Mouse (Mus musculus) lung, postnatal 0 days (tissue): Measurements from ENCODE around the gene P4ha2. TPM values are rescaled to one million over a fixed set of nuclear protein-coding genes. Genes with fewer than 3 reads are reported as not detected.
"Not testable (repeated sequence)": the region's sequence is repeated elsewhere in the genome, so short reads cannot be mapped to it uniquely, and the experiment has no call there.

Source experiments
- ATAC-seq: fragments of 200-750 bp; cut with Nextera tagmentation; 2 replicates; pipeline ENCODE4 v1.8.0; 2017; ENCODE audit warnings: moderate library complexity
- DNase-seq: peaks from one replicate; pipeline ENCODE4 v3.0.0-alpha.2; 2016; ENCODE audit warnings: low spot score
- H3K27ac ChIP-seq: fragments of 300-500 bp; sonication (generic); 2 replicates; pipeline ENCODE4 v1.5.1; 2014; ENCODE audit warnings: antibody characterized with exemption, mild to moderate bottlenecking, low read length, mixed read lengths
- H3K27me3 ChIP-seq: fragments of 300-500 bp; sonication (generic); replicated peaks from 2 replicates; pipeline ENCODE4 v1.6.1; 2014; ENCODE audit warnings: low read length, mixed read lengths; ENCODE audit not compliant: insufficient read depth
- H3K36me3 ChIP-seq: fragments of 300-500 bp; sonication (generic); 2 replicates; pipeline ENCODE4 v1.6.1; 2014; ENCODE audit warnings: low read length, mixed read lengths; ENCODE audit not compliant: insufficient read depth
- H3K4me1 ChIP-seq: fragments of 300-500 bp; sonication (generic); 2 replicates; pipeline ENCODE4 v1.6.1; 2014; ENCODE audit warnings: antibody characterized with exemption, low read depth, low read length, mixed read lengths; ENCODE audit not compliant: insufficient read depth
- H3K4me2 ChIP-seq: fragments of 300-500 bp; sonication (generic); replicated peaks from 2 replicates; pipeline ENCODE4 v1.6.1; 2014; ENCODE audit warnings: low read depth, mild to moderate bottlenecking, low read length, moderate library complexity, mixed read lengths
- H3K4me3 ChIP-seq: fragments of 300-500 bp; sonication (generic); 2 replicates; pipeline ENCODE4 v1.5.1; 2014; ENCODE audit warnings: low read depth, low read length
- H3K9ac ChIP-seq: fragments of 300-500 bp; sonication (generic); replicated peaks from 2 replicates; pipeline ENCODE4 v1.6.1; 2014; ENCODE audit warnings: low read depth, mild to moderate bottlenecking
- H3K9me3 ChIP-seq: fragments of 300-500 bp; sonication (generic); 2 replicates; pipeline ENCODE4 v1.6.1; 2016; ENCODE audit warnings: low read length, mixed read lengths
- CTCF ChIP-seq: IDR thresholded peaks from 2 replicates; pipeline ENCODE4 v1.5.1; 2016; ENCODE audit warnings: antibody characterized with exemption, mild to moderate bottlenecking
- EP300 ChIP-seq: IDR thresholded peaks from 2 replicates; pipeline ENCODE4 v1.6.1; 2016; ENCODE audit warnings: antibody characterized with exemption, mild to moderate bottlenecking, control low read depth
- WGBS: fragments of 180-500 bp; shearing (Covaris S2); extraction: QIAGEN DNeasy Blood & Tissue Kit; methylation state at CpG from one replicate; pipeline ENCODE4 v1.1.7; 2014; 5-methylcytosine and 5-hydroxymethylcytosine counted together
- polyA plus RNA-seq: library from polyadenylated mRNA; unstranded; fragments of >200 nt; fragmentation: Nextera tagmentation; extraction: Ambion mirVana; gene quantifications from 2 replicates; pipeline ENCODE4 v1.2.1, GENCODE M21; 2015

Gene P4ha2
- polyA plus RNA-seq, 1 experiment from 2014 or later = 26.5 TPM

GRCm38 (mm10) chr11:54132290-54132689, 32.4 kb downstream of the P4ha2 start:
- ATAC-seq (no peak), DNase-seq (no peak)
- H3K9me3 ChIP-seq = no peaks in the 10 kb centered on the region
- no peak overlapping the region for H3K4me3 ChIP-seq
- no peaks in the 10 kb centered on the region for H3K27me3 ChIP-seq
- WGBS = 56% methylated on average over 10 of the region's 10 CpGs
- H3K9ac ChIP-seq = no peak overlapping the region
- TF ChIP-seq EP300 (no peak), CTCF (no peak)
- H3K4me1 ChIP-seq = no peaks in the 10 kb centered on the region
- H3K36me3 ChIP-seq = no peaks in the 10 kb centered on the region
- no peak overlapping the region for H3K27ac ChIP-seq
- H3K4me2 ChIP-seq = no peak overlapping the region

GRCm38 (mm10) chr11:54134905-54135304, 35.0 kb downstream of the P4ha2 start:
- Histone ChIP-seq H3K9ac (no peak overlapping the region), H3K9me3 (no peaks in the 10 kb centered on the region), H3K4me3 (no peak overlapping the region), H3K4me2 (no peak overlapping the region), H3K36me3 (no peaks in the 10 kb centered on the region), H3K27ac (no peak overlapping the region), H3K4me1 (no peaks in the 10 kb centered on the region), H3K27me3 (no peaks in the 10 kb centered on the region)
- no peak for ATAC-seq
- WGBS = 71% methylated on average over 6 of the region's 6 CpGs
- TF ChIP-seq CTCF (no peak), EP300 (no peak)
- DNase-seq = no peak

- not testable (repeated sequence) for H3K27me3 ChIP-seq, H3K4me1 ChIP-seq, H3K27ac ChIP-seq, H3K4me3 ChIP-seq, ATAC-seq, H3K9me3 ChIP-seq, H3K4me2 ChIP-seq, H3K36me3 ChIP-seq, H3K9ac ChIP-seq
- peak; percentile 23 for DNase-seq
- WGBS = 43% methylated on average over 2 of the region's 2 CpGs
Measured at GRCm38 (mm10) chr11:54140159-54140558, 40.3 kb downstream of the P4ha2 start.

GRCm38 (mm10) chr11:54141200-54141971, 41.5 kb downstream of the P4ha2 start:
- no peak for DNase-seq
- Histone ChIP-seq H3K36me3 (no peaks in the 10 kb centered on the region), H3K4me2 (no peak overlapping the region), H3K4me1 (no peaks in the 10 kb centered on the region), H3K9me3 (no peaks in the 10 kb centered on the region), H3K9ac (no peak overlapping the region), H3K27me3 (no peaks in the 10 kb centered on the region), H3K27ac (no peak overlapping the region), H3K4me3 (no peak overlapping the region)
- ATAC-seq = no peak
- 90% methylated on average over 7 of the region's 7 CpGs for WGBS
- TF ChIP-seq EP300 (no peak), CTCF (no peak)

- ATAC-seq (0 out of 2 replicates have a peak, but pooled peaks have one; percentile 56), DNase-seq (peak; percentile 86)
- Histone ChIP-seq H3K36me3 (no peaks in the 10 kb centered on the region), H3K4me2 (no peak overlapping the region), H3K4me1 (no peaks in the 10 kb centered on the region), H3K4me3 (no peak overlapping the region), H3K27me3 (no peaks in the 10 kb centered on the region), H3K9ac (no peak overlapping the region), H3K27ac (no peak overlapping the region), H3K9me3 (no peaks in the 10 kb centered on the region)
- TF ChIP-seq CTCF = peak; percentile 91
- no peak for TF ChIP-seq EP300
- WGBS = 14% methylated on average over 3 of the region's 3 CpGs
Measured at GRCm38 (mm10) chr11:54144886-54145285, 45.0 kb downstream of the P4ha2 start.

- Histone ChIP-seq H3K27me3 (no peaks in the 10 kb centered on the region), H3K4me3 (no peak overlapping the region), H3K4me2 (no peak overlapping the region), H3K9ac (no peak overlapping the region), H3K9me3 (no peaks in the 10 kb centered on the region), H3K36me3 (no peaks in the 10 kb centered on the region), H3K4me1 (no peaks in the 10 kb centered on the region), H3K27ac (no peak overlapping the region)
- no peak for TF ChIP-seq EP300
- no peak for TF ChIP-seq CTCF
- ATAC-seq (no peak), DNase-seq (peak; percentile 7)
- 64% methylated on average over 6 of the region's 6 CpGs for WGBS
Measured at GRCm38 (mm10) chr11:54145990-54146389, 46.1 kb downstream of the P4ha2 start.
